Mouse (Mus musculus): Measurements from ENCODE around the gene Cacna1a.

The Cacna1a gene

GRCm38 (mm10) chr8:84687705-84688100 lies 299.5 kb downstream of the Cacna1a start, which contains the start of gene Nacc1:
Gene Nacc1, minus strand, starts transcription at chr8:84687862.
- peak; percentile 87 for DNase-seq (ENCODE audit: extremely low spot score, low spot score)

GRCm38 (mm10) chr8:84689091-84689915 lies 301.1 kb downstream of the Cacna1a start:
- DNase-seq (ENCODE audit: extremely low spot score, low spot score) = peak; percentile 88

All from neural tube, embryonic 10.5 days (tissue).